Mouse (Mus musculus): ENCODE results near the gene Mast4.

- TF ChIP-seq TCF12 (IDR thresholded peaks at IDR 0.05; ENCODE audit: low read depth, low read length) (no peak), ETS1 (IDR thresholded peaks at IDR 0.05; ENCODE audit: low read depth, low read length) (no peak), RAD21 (IDR thresholded peaks at IDR 0.05; ENCODE audit: low read depth, low read length) (no peak), CTCF (IDR thresholded peaks at IDR 0.05 in 2 of 3, conservative IDR thresholded peaks at IDR 0.05 in 1 of 3; ENCODE audit: control insufficient read depth in 1 of 3, insufficient read depth in 1 of 3, low read depth in 2 of 3, low read length in 3 of 3, poor library complexity in 1 of 3, severe bottlenecking in 1 of 3) (no peak)
Measured at GRCm38 (mm10) chr13:102874465-102875143, 459.7 kb downstream of the Mast4 start.

Measured in MEL (cell line).